Mouse (Mus musculus) megakaryocyte-erythroid progenitor cell, adult 5-6 weeks (primary cell): ENCODE results near the gene Tfrc. TPM values are rescaled to one million over a fixed set of nuclear protein-coding genes. Genes with fewer than 3 reads are reported as not detected.

Source experiments
- ATAC-seq: replicated peaks from 2 replicates; pipeline ENCODE4 v1.8.0; 2016; ENCODE audit warnings: mild to moderate bottlenecking, inconsistent platforms; ENCODE audit not compliant: severe bottlenecking, poor library complexity, low FRiP score, low TSS enrichment
- total RNA-seq, 2 experiments: library from RNA; stranded (forward) in 1 of 2; stranded (reverse) in 1 of 2; fragments of 200-1000, 215-1000 nt in 1 of 2; fragments of >200 nt in 1 of 2; fragmentation: Nextera tagmentation in 1 of 2; gene quantifications; 2 replicates each; pipeline ENCODE4 v1.2.3; 2014 to 2017

Tfrc gene
- total RNA-seq, 2 experiments from 2014 or later = 327 to 333 TPM

DNA sequence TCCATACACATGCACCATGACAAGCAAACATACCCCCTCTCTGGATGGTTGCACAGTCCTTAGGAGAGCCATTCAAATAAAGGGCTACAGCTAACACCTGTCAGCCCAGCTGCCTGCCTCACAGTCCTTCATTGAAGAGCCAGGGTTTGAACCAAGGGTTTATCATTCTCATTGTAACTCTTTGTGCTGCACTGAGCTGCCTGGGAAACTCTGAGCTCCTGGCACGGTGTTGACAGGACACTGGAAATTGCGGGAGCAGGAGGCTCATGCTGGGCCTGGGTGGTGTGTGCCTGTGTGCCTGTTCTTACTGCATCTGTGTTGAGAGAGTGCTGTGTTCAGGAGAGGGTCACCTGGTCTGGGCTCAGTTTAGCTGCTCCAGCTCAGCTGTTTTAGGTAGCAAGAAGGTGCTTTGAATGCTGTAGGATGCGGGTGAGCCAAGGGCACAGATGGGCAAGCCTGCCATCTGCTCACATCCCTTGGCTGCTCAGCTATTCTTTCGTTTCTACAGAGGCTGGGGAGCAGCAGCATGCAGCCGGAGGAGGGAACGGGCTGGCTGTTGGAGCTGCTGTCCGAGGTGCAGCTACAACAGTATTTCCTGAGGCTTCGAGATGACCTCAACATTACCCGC lies 54.6 kb downstream of the Tfrc start:
- no peak for ATAC-seq

DNA sequence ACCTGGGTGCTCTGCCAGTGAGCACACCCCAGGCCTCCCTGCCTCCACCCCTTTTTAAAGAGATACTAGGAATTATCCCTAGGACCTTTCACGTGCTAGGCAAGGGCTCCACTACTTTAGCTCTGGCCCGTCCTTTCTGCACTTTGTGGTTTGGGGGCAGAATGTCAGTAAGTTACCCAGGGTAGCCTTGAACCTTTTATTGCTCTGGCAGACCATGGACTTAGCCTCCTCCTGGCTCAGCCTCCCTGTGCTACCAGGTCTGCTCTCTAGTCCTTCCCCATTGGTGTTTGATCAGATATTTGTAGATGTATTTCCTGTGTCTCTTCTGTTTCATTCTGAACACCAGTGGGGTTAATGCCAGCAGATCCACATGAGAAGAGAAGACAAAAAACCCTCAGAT lies 55.5 kb downstream of the Tfrc start:
- no peak for ATAC-seq

DNA sequence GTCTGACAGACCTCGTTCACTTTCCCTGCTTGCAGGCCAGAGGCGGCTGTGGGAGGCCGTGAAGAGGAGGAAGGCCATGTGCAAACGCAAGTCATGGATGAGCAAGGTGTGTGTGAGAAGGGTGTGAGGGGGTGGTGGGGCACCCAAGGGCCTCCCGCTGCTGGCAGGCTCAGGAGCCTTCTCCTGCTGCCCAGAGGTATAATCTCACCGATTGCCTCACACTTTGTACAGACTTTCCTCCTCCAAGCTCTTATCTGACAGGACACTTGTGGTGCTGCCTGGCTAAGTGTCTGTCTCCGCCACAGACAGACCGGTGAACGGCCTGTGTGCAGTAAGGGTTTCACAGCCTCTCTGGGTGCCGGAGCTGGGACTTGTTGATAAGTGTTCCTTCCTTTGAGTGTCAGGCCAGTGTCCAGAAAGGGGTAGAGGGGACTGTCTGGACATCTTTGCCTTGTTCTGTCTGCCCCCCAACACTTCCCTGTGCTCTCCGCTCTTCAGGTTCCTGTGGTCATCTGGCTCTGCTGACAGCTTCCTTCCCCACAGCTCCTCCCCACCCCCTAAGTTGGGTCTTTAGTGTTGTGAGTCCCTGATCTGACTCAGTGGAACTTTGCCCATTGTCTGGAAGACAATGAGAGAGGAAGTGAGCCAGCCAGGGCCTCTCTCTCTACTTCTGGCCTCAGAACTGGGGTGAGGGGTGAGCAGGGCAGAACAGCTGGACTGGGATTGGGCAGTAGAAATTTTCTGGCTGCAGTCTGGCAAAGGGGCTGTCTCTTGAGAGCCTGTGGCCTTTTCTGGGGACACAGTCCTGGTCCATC lies 57.3 kb downstream of the Tfrc start:
- ATAC-seq = peak; percentile 89

DNA sequence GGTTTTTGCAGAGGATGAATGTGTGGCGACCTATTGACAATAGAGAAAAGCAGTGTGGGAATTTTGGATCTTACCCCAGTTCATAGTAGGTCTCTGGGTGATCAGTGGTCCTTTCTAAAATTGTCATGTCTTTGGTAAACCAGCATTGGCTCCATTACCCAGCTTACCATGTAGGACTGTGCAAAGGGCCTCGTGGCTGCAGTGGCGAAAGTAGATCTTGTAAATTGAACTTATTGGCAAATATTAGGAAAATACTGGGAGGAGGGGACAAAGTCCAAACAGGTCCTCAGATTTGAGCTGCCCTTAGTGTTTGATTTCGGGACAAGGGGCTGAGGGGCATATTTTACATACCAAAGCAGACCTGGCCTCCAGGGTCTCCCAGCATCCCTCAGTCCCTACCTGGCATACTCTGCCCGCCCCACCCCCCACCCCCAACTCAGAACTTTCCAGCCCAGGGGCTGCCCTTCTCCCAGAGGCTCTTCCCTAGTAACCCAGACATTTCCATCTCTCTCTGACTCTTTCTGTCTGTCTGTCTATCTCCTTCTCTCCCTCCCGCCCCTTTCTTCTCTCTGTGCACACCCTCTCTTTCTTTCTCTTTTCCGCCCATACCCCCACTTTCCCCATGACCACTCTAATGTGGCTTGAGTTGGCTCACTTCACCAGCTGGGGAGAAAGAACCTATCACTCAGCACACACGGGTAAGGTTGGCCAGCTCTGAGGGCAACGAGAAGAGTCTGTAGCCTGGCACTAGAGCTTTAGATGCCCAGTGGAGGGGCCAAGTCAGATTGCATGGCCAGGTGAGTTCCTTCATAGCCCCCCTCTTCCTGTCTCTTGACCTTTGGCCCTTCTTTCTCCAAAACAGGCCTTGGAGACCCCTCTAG lies 58.2 kb downstream of the Tfrc start:
- ATAC-seq = no peak

DNA sequence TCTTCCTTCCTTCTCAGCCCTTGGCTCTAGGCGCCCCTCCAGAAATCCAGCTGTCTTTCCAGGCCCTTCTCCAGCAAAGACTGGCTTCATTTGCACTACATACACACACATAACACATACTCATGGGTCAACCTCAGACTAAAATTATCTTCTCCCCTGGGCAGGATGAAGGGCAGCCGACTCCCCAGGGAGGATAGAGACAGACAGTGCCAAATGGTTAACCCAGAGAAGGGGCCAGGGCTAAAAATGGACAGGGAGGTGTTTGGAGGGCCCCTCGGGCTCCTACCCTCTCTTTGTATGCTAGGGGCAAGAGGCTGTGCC lies 58.8 kb downstream of the Tfrc start:
- no peak for ATAC-seq

DNA sequence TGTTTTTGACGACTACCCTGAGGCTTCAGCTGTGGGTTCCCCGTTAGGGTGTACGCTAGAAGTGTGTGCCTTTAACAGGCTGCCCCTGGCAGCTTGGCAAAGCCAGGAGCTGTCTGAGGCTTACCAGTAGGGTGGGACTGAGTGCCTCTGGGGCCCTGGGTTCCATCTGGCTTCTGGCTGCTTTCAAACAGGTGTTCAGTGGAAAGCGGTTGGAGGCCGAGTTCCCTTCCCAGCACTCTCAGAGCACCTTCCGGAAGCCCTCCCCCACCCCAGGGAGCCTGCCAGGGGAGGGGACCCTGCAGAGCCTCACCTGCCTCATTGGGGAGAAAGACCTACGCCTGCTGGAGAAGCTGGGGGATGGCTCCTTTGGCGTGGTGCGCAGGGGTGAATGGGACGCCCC lies 59.3 kb downstream of the Tfrc start:
- ATAC-seq = no peak

DNA sequence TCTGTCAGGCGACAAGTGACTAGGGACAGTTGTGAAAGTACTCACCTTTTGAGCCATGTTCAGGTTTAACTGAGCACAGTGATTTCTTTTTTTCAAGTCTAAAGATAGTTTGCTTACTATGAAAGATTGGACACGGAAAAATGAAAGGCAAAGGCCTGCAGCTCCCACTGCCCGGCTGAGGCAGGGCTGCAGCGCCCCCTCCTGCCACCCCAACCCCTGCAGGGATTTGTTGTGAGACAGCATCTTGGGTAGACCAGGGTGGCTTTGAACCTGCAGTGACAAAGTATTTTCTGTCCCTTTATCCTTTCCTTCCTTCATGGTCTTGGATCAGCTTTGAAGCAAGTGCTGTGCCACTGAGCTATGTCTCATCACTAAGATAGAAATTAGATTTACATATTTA lies 59.8 kb downstream of the Tfrc start:
- ATAC-seq = no peak

DNA sequence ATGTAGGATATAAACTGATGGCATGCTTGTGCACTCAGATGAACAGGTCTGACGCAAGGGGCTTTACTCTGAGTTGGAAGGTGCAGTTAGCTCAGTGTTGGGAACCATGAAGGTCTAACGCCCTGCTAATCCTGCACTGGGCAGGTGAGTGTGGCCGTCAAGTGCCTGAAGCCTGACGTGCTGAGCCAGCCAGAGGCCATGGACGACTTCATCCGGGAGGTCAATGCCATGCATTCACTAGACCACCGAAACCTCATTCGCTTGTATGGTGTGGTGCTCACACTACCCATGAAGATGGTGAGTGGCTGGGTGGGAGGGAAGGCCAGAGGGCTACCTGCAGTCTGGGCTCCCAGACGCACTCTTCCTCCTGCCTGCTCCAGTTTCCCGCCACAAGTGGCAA lies 60.5 kb downstream of the Tfrc start:
- ATAC-seq = no peak

DNA sequence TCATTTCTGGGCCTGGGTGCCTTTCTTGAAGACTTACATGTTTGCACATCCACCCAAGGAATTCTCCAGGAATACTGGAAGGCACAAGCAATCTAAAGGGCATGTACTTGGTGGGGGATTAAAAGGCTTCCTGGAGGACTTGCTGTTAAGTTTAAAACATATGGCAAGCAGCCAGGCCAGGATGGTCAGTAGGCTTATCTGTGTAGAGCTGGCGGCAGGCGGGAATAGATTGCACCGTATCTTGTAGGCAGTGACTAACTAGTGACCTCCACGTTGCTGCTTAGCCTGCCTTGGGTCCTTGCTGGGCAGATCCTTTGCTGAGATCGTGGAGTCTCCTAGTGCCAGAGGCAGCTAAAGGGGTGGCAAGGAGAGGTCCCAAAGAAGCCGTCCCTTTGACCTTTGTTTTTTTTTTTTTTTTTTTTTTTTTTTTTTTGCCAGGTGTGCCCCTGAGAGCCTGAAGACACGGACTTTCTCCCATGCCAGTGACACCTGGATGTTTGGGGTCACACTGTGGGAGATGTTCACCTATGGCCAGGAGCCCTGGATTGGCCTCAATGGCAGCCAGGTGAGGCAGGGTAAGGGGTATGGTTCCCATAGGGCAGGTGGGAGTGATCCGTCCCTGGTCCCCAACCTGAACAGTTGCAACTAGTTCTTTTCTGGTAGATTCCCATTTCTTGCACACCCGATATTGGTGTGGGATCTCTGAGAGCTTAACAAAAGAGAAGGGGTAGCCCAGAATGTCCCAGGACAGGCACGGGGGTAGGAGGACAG lies 61.8 kb downstream of the Tfrc start:
- peak; percentile 41 for ATAC-seq

DNA sequence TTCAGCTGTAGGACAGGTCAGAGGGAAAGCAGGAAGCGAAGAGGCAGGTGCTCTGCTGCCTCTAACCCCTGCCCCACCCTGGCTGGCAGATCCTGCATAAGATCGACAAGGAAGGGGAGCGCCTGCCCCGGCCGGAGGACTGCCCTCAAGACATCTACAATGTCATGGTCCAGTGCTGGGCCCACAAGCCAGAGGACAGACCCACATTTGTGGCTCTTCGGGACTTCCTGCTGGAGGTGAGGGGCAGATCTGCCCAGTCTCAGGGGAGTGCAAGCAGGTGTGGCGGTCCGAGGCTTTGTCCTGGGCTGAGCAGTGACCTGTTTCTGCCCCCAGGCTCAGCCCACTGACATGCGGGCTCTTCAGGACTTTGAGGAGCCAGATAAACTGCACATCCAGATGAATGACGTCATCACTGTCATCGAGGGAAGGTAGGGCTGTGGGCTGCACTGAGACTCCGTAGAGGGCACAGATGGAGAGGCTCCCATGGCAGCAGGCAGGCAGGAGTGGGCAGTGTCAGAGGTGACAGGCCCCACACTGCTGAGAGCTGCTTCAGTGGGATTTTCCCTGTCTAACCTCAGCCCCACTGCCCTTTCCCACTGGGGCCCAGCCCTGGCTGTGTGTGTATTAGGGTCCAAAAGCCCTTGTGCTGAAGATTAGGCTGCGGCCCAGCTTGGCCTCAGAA lies 62.6 kb downstream of the Tfrc start:
- ATAC-seq = no peak

DNA sequence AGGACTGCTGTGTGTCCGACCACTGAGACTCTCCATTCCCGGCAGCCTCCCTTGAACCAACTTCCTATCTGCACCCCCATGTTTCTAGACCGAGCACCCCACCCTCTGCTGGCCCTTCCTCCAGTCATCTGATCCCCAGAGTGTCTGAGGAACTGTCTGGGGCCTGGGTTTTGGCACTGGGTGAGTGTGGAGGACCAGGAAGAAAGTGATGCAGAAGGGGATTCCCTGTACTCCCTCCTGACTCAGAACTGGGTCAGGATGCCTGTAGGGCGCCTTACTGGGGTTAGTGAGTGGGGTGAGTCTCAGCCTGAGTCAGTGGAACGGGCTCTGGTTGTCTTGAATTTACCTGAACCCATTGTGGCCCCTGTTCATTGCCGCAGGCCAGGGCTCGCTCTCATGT lies 63.5 kb downstream of the Tfrc start:
- ATAC-seq = no peak

DNA sequence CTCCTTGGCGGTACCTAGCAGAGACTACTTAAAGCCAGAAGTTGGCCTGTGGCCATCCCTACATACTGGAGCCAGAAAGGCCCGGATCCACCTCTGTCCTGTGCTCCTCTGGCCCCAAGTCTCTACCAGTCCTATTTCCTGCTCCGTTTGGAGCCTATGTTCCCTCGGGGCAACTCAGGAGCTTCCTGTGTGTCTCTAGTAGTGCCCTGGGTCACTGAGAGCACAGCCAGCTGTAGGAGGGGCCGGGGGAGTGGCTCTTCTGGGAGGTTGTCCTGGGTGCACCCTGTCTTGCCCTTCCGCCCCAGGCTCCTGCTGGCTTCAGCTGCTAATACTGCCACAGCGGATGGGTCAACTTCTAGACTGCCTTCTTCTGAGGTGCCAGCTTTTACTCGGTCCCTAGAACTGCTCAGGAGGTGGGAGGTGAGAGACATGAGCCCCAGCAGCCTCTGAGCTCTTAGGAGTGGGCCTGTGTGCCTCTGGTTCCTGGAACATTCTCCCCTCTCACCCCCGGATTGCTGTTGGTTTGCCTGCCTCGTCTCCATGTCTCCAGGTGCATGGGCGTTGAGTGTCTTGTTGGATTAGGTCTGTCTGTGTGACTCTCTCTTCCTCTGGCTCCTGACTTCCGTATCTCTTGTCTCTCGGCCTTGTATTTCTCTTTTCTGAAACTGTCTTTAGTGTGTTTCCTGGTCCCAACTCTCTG lies 64.3 kb downstream of the Tfrc start:
- ATAC-seq = no peak

DNA sequence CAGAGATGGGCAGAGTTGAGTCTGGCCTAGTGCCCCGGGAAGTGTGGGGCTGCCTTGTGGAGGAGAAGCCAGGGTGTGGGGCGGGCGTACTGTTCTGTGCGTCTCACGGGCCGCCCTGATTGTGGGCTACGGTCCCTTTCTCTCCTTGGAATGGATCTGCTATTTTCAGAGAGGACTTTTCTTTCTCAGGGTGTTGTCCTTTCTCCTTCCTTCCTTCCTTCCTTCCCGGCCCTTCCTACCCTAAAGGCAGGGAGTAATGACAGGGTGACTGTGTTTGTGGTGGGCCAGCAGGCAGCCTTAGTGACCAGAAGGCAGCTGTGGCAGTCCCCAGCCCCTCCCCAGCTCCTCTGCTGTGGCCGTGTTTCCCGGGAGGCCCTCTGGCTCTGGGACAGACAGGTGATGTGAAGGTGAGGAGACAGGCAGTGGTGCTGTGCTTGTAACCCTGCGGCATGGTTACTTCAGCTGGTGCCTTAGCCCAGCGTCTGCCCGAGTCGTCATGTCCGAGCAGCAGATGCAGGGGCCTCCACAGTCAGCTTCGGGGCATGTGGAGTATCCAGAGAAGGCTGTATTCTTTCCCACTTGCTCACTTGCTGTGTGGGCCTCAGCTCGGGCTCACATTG lies 65.5 kb downstream of the Tfrc start:
- no peak for ATAC-seq

DNA sequence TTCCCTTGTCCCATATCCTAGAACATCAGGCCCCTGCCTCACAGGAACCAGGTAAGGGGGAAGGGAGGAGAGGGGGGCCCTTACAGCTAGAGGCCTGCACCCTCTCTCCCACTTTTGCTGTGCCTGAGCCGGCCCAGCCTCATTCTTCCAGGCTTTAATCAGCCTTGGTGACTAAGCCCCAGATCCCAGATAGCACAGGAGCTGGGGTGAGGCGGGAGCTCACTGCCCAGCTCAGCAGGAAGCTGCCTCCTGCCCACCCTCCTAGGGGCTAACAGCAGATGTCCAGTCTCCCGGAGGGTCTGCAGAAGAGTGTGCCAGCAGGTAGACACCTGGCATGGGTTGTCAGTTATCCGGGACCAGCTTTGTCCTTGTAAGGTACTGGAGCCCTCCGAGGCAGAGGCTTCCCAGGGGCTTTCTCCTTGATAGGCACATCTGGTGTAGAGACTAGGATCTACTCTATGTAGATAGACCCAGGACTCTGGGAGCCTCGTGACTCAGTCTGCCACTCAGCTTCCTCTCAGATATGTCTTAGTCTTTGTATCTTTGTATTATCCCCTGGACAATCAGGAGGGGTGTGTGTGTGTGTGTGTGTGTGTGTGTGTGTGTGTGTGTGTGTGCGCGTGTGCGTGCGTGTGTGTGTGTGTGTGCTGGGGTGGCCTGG lies 68.5 kb downstream of the Tfrc start:
- no peak for ATAC-seq

DNA sequence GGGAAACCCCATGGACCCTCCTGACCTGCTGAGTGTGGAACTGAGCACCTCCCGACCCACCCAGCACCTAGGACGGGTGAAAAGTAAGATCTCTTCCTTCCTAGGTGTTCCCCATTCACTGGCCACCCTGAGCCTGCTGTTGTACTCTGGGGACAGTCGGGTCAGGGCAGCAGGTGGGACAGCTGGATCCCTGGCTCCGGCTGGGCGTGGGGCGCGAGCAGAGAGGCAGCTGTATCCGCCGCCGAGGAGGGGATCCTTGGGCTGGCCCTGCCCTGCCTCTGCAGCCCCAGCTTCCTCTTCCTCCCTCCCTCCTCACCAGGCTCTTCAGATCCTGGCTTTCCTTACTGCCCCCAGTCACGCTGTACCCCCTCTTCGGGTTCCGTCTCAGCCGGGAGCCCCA lies 69.2 kb downstream of the Tfrc start:
- no peak for ATAC-seq

DNA sequence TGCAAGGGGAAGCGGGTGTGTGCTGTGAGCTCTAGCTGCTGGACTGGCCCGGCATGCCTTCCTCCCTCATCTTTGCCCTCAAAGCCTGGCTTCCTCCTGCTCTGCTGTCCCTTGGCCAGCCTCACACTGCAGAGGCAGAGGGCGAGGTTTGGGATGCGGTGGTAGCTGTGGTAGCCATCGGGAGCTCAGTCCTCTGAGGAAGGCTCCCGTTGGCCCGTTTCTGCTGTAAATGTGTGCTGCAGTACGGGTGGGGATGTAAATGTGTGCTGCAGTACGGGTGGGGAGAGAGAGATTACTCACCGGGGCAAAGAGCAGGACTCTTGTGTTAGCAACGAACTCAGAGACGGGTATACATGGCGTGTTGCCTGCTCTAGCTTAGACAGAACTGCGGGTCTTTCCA lies 70.1 kb downstream of the Tfrc start:
- ATAC-seq = no peak

DNA sequence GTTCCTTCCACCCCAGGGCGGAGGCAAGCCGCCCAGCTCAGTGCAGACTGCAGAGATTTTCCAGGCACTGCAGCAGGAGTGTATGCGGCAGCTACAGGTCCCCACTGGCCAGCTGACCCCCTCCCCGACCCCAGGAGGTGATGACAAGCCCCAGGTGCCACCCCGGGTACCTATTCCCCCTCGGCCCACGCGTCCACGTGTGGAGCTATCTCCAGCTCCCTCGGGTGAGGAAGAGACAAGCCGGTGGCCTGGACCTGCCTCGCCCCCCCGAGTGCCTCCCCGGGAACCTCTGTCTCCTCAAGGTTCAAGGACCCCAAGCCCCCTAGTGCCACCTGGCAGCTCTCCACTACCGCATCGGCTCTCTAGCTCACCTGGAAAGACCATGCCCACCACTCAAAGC lies 71.3 kb downstream of the Tfrc start:
- ATAC-seq = no peak

DNA sequence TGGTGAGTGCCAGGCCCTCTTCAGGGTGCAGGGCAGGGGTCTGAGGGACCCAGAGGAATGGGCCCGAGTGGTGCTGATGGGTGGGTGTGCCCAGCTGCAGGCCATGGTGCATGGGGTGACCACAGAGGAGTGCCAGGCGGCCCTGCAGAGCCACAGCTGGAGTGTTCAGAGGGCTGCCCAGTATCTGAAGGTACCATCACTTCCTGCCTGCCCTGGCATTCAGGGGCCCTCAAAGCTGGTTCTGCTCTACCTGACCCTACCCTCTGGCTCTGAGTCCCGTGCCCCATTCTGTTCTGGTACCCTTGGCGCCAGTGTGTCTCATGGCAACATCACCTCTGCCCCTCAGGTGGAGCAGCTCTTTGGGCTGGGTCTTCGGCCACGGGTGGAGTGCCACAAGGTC lies 72.1 kb downstream of the Tfrc start:
- ATAC-seq = no peak
